Mouse (Mus musculus): ENCODE measurements at regions not wholly inside any gene's neighbourhood (a gene's known extent, or its start where the extent isn't known, plus 50 kb on each side); places are given as distances from the start of the nearest gene placed in this dataset.
A peak's percentile ranks its signal among the peaks of the same experiment; 100 is the strongest.

GRCm38 (mm10) chr4:70844742-70845141 lies 309.9 kb upstream of the Megf9 start:
- ATAC-seq (replicated peaks; ENCODE audit: poor library complexity, severe bottlenecking) = no peak

- ATAC-seq (replicated peaks; ENCODE audit: poor library complexity, severe bottlenecking) = no peak
Measured at GRCm38 (mm10) chr4:70810956-70811316, 276.1 kb upstream of the Megf9 start.

GRCm38 (mm10) chr4:70810311-70810955 lies 275.6 kb upstream of the Megf9 start:
- ATAC-seq (replicated peaks; ENCODE audit: poor library complexity, severe bottlenecking) = no peak

- ATAC-seq (replicated peaks; ENCODE audit: poor library complexity, severe bottlenecking) = no peak
Measured at GRCm38 (mm10) chr4:70804925-70805342, 270.1 kb upstream of the Megf9 start.

GRCm38 (mm10) chr4:70798483-70798882 lies 263.7 kb upstream of the Megf9 start:
- no peak for ATAC-seq (replicated peaks; ENCODE audit: poor library complexity, severe bottlenecking)

GRCm38 (mm10) chr4:70797935-70798334 lies 263.1 kb upstream of the Megf9 start:
- ATAC-seq (replicated peaks; ENCODE audit: poor library complexity, severe bottlenecking) = no peak

- no peak for ATAC-seq (replicated peaks; ENCODE audit: poor library complexity, severe bottlenecking)
Measured at GRCm38 (mm10) chr4:70783487-70783886, 248.7 kb upstream of the Megf9 start.

GRCm38 (mm10) chr4:70781591-70781990 lies 246.8 kb upstream of the Megf9 start:
- no peak for ATAC-seq (replicated peaks; ENCODE audit: poor library complexity, severe bottlenecking)

- ATAC-seq (replicated peaks; ENCODE audit: poor library complexity, severe bottlenecking) = no peak
Measured at GRCm38 (mm10) chr4:70776273-70776672, 241.5 kb upstream of the Megf9 start.

- no peak for ATAC-seq (replicated peaks; ENCODE audit: poor library complexity, severe bottlenecking)
Measured at GRCm38 (mm10) chr4:70743425-70743824, 208.6 kb upstream of the Megf9 start.

- no peak for ATAC-seq (replicated peaks; ENCODE audit: poor library complexity, severe bottlenecking)
Measured at GRCm38 (mm10) chr4:70742002-70742401, 207.2 kb upstream of the Megf9 start.

- ATAC-seq (replicated peaks; ENCODE audit: poor library complexity, severe bottlenecking) = no peak
Measured at GRCm38 (mm10) chr4:70741121-70741520, 206.3 kb upstream of the Megf9 start.

GRCm38 (mm10) chr4:70709126-70709689 lies 174.4 kb upstream of the Megf9 start:
- ATAC-seq (replicated peaks; ENCODE audit: poor library complexity, severe bottlenecking) = no peak

- no peak for ATAC-seq (replicated peaks; ENCODE audit: poor library complexity, severe bottlenecking)
Measured at GRCm38 (mm10) chr4:70705128-70705752, 170.4 kb upstream of the Megf9 start.

GRCm38 (mm10) chr4:70700894-70701293 lies 166.1 kb upstream of the Megf9 start:
- ATAC-seq (replicated peaks; ENCODE audit: poor library complexity, severe bottlenecking) = no peak

- ATAC-seq (replicated peaks; ENCODE audit: poor library complexity, severe bottlenecking) = no peak
Measured at GRCm38 (mm10) chr4:70664181-70664580, 129.4 kb upstream of the Megf9 start.

GRCm38 (mm10) chr4:70621431-70621837 lies 86.6 kb upstream of the Megf9 start:
- ATAC-seq (replicated peaks; ENCODE audit: poor library complexity, severe bottlenecking) = peak; percentile 79

- no peak for ATAC-seq (replicated peaks; ENCODE audit: poor library complexity, severe bottlenecking)
Measured at GRCm38 (mm10) chr4:70619636-70620287, 85.0 kb upstream of the Megf9 start.

- ATAC-seq (replicated peaks; ENCODE audit: poor library complexity, severe bottlenecking) = 0 out of 2 replicates have a peak, but pooled peaks have one; percentile 12
Measured at GRCm38 (mm10) chr4:70615794-70616193, 81.0 kb upstream of the Megf9 start.

GRCm38 (mm10) chr4:70614411-70614810 lies 79.6 kb upstream of the Megf9 start:
- no peak for ATAC-seq (replicated peaks; ENCODE audit: poor library complexity, severe bottlenecking)

GRCm38 (mm10) chr4:70603209-70603852 lies 68.5 kb upstream of the Megf9 start:
- ATAC-seq (replicated peaks; ENCODE audit: poor library complexity, severe bottlenecking) = 0 out of 2 replicates have a peak, but pooled peaks have one; percentile 25
